Mouse (Mus musculus): ENCODE data around the gene Hunk.

The Hunk gene

GRCm38 (mm10) chr16:90385688-90386513, at the start of gene Hunk:
Hunk (plus strand) TSS chr16:90386013.
- DNase-seq (ENCODE audit: low spot score), result peak; percentile 48

GRCm38 (mm10) chr16:90339026-90339425, 46.8 kb upstream of the Hunk start:
- no peak for DNase-seq (ENCODE audit: low spot score)

DNA sequence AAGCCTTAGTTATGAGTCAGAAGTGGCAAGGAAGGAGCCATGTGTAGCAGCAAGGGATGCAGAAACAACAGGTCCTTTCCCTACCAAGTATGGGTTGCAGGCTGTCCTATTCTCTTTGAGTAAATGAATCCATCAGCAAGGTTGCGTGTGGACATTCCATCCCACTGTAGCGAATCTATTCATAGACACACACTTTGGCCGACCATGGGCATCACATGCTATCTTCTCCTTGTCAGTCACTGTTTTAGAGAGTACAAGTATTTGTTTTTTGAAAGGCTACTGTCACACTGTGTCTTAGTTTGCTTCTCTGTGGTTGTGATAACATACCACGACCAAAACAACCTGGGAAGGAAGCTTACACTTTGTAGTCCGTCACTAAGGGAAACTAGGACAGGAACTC, 44.7 kb upstream of the Hunk start:
- DNase-seq (ENCODE audit: low spot score), result no peak

- DNase-seq (ENCODE audit: low spot score), result peak; percentile 77
Measured at GRCm38 (mm10) chr16:90349700-90350548, 35.9 kb upstream of the Hunk start.

GRCm38 (mm10) chr16:90351726-90352125, 34.1 kb upstream of the Hunk start:
- peak; percentile 22 for DNase-seq (ENCODE audit: low spot score)

DNA sequence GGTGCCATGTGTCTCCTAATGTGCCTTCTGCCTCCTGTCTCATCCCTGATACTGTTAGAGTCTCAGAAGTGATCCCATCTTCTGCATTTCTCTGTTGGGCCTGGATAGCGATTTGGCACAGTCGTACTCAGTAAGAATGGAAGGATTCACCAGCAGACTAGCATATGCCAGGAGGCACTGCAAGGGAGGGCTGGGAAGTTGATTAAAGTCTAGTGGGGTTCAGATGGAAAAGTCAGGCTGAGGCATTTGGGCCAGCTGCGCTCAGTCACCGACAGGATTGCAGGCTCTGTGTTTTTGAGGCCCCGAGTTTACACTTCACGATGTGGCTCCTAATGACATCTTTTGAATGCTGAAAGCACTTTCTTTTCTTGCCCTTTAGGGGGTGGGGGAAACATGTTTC, 33.1 kb upstream of the Hunk start:
- DNase-seq (ENCODE audit: low spot score), result peak; percentile 19

DNA sequence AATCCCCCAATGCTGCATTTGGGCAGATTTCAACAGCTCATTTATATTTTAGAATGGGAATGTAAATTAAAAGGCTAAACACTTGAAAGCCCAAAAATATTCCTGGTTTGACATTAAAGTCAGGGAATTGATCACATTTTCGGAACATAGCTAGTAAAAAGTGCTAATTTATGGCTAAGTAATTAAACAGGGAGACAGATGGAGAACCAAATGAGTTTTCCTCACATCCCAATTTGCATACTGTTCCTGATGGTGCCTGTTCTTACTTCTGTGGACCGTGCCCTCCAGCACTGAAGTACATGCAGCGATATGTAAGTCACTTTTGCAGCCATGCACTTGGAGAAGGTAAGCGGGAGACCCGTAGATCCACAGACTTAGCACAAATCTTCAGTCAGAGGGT, 32.7 kb upstream of the Hunk start:
- DNase-seq (ENCODE audit: low spot score), result peak; percentile 39

DNA sequence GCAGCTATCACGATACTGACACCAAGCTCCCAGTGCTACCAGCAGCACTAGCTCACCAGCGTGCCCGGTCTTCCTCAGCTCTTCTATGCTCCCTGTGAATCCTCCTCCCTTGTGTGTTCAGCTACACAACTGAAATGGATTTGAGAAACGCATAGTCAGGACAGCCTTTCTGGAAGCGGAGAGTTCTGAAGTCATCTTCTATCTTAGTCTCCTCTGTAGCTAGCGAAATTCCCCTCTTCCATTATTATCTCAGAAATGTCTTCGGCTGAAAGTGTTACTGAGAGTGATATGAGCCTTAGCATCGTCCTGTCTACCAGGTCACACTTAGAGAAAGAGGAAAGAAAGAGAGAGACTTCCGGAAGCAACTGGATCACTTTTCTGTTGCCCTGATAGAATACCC, 26.5 kb upstream of the Hunk start:
- no peak for DNase-seq (ENCODE audit: low spot score)

DNA sequence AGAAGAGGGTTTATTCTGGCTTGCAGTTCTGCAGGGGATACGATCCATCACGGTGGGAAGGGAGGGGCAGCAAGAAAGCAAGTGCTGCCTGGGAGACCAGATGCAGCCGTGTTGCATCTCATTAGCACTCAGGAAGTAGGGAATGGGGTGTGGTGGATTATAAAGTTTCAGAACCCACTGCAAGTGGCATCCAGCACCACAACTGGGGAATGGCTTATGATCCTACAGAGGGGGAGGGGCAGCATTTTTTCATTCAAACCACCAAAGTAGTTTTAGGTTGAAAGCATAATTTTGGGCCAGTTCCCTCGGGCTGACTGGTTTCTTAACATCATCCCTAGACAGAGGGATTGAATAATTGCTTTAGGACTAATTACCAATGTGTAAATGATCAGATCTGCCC, 26.1 kb upstream of the Hunk start:
- no peak for DNase-seq (ENCODE audit: low spot score)

GRCm38 (mm10) chr16:90360327-90360726, 25.5 kb upstream of the Hunk start:
- DNase-seq (ENCODE audit: low spot score), result no peak

GRCm38 (mm10) chr16:90362926-90363325, 22.9 kb upstream of the Hunk start:
- no peak for DNase-seq (ENCODE audit: low spot score)

- DNase-seq (ENCODE audit: low spot score), result peak; percentile 82
Measured at GRCm38 (mm10) chr16:90379897-90380296, 5.9 kb upstream of the Hunk start.

GRCm38 (mm10) chr16:90381633-90382032, 4.2 kb upstream of the Hunk start:
- no peak for DNase-seq (ENCODE audit: low spot score)

GRCm38 (mm10) chr16:90382701-90383280, 3.0 kb upstream of the Hunk start:
- no peak for DNase-seq (ENCODE audit: low spot score)

- no peak for DNase-seq (ENCODE audit: low spot score)
Measured at GRCm38 (mm10) chr16:90384058-90384457, 1.8 kb upstream of the Hunk start.

- DNase-seq (ENCODE audit: low spot score), result no peak
Measured at GRCm38 (mm10) chr16:90384846-90385245, 967 bp upstream of the Hunk start.

GRCm38 (mm10) chr16:90385326-90385687, 506 bp upstream of the Hunk start:
- DNase-seq (ENCODE audit: low spot score), result no peak

DNA sequence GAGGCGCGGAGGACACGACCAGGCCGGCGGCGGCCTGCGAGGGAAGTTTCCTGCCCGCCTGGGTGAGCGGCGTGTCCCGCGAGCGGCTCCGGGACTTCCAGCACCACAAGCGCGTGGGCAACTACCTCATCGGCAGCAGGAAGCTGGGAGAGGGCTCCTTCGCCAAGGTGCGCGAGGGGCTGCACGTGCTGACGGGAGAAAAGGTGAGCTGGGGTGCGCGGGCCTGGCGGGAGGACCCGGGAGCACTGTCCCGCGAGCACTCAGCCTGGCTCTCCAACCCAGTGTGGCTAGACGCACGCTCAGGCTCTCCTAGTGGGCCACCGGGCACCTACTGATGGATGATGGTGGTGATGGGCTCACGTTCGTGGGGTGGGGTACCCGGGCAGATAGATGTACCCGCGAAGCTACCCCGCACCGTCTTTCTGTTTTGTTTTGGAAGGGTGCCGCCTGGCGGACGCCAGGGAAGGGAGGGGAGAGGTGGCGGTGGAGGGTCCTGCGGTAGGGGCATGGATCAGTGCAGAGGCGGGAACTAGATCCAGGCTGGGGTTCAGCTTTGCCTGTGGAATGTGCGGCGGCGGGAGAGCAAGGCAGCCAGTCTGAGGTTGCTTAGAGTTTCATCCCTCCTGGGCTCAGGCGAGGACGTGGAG, 824 bp downstream of the Hunk start:
- no peak for DNase-seq (ENCODE audit: low spot score)

- DNase-seq (ENCODE audit: low spot score), result no peak
Measured at GRCm38 (mm10) chr16:90387161-90387671, 1.4 kb downstream of the Hunk start.

- no peak for DNase-seq (ENCODE audit: low spot score)
Measured at GRCm38 (mm10) chr16:90387961-90388360, 2.1 kb downstream of the Hunk start.

- no peak for DNase-seq (ENCODE audit: low spot score)
Measured at GRCm38 (mm10) chr16:90389103-90389750, 3.4 kb downstream of the Hunk start.

GRCm38 (mm10) chr16:90390731-90391130, 4.9 kb downstream of the Hunk start:
- no peak for DNase-seq (ENCODE audit: low spot score)
